Mouse (Mus musculus): Measurements from ENCODE around the gene Fyn.

- TF ChIP-seq CTCF (IDR thresholded peaks at IDR 0.05; ENCODE audit: low read depth, low read length) (no peak), POLR2A (IDR thresholded peaks at IDR 0.05; ENCODE audit: extremely low read depth, insufficient read depth, low read length) (no peak)
Measured at GRCm38 (mm10) chr10:39324291-39324690, 44.4 kb upstream of the Fyn start.
